Mouse (Mus musculus) forebrain, embryonic 16.5 days (tissue): ENCODE measurements around the gene Olfr418. TPM values are rescaled to one million over a fixed set of nuclear protein-coding genes. Genes with fewer than 3 reads are reported as not detected.
"Not testable (repeated sequence)": the region's sequence is repeated elsewhere in the genome, so short reads cannot be mapped to it uniquely, and the experiment has no call there.

ENCODE experiments used
- ATAC-seq: fragments of 200-750 bp; cut with Nextera tagmentation; 2 replicates; pipeline ENCODE4 v1.8.0; 2017; ENCODE audit warnings: mild to moderate bottlenecking, moderate library complexity
- H3K27ac ChIP-seq: fragments of 300-500 bp; sonication (generic); 2 replicates; pipeline ENCODE4 v1.5.1; 2014; ENCODE audit warnings: low read length, control low read depth
- H3K27me3 ChIP-seq: fragments of 300-500 bp; sonication (generic); replicated peaks from 2 replicates; pipeline ENCODE4 v1.6.1; 2014; ENCODE audit warnings: low read length; ENCODE audit not compliant: control insufficient read depth, insufficient read depth
- H3K36me3 ChIP-seq: fragments of 300-500 bp; sonication (generic); 2 replicates; pipeline ENCODE4 v1.6.1; 2014; ENCODE audit not compliant: control insufficient read depth, insufficient read depth
- H3K4me1 ChIP-seq: fragments of 300-500 bp; sonication (generic); replicated peaks from 2 replicates; pipeline ENCODE4 v1.6.1; 2014; ENCODE audit warnings: low read length; ENCODE audit not compliant: control insufficient read depth, insufficient read depth
- H3K4me2 ChIP-seq: fragments of 300-500 bp; sonication (generic); 2 replicates; pipeline ENCODE4 v1.6.1; 2014; ENCODE audit warnings: mild to moderate bottlenecking, low read length, control low read depth
- H3K4me3 ChIP-seq: fragments of 300-500 bp; sonication (generic); replicated peaks from 2 replicates; pipeline ENCODE4 v1.5.1; 2014; ENCODE audit warnings: mild to moderate bottlenecking, low read length, control low read depth
- H3K9ac ChIP-seq: fragments of 300-500 bp; sonication (generic); replicated peaks from 2 replicates; pipeline ENCODE4 v1.6.1; 2014; ENCODE audit warnings: low read depth, low read length, control low read depth
- H3K9me3 ChIP-seq: fragments of 300-500 bp; sonication (generic); 2 replicates; pipeline ENCODE4 v1.6.1; 2016; ENCODE audit warnings: low read length; ENCODE audit not compliant: control insufficient read depth
- WGBS: fragments of 180-500 bp; shearing (Covaris S2); extraction: QIAGEN DNeasy Blood & Tissue Kit; methylation state at CpG from one replicate; pipeline ENCODE4 v1.1.7; 2014; 5-methylcytosine and 5-hydroxymethylcytosine counted together
- polyA plus RNA-seq: library from polyadenylated mRNA; unstranded; fragments of >200 nt; fragmentation: Nextera tagmentation; extraction: Ambion mirVana; gene quantifications from 2 replicates; pipeline ENCODE4 v1.2.1, GENCODE M21; 2015

Gene Olfr418
- polyA plus RNA-seq: not detected in 2 replicates

GRCm38 (mm10) chr1:173265701-173266100, at the start of gene Olfr418:
Gene Olfr418 (plus strand): TSS chr1:173266001.
- no peaks in the 10 kb centered on the region for H3K27me3 ChIP-seq
- ATAC-seq: no peak
- no peak within 1 kb of the TSS for H3K4me3 ChIP-seq
- no peak within 1 kb of the TSS for H3K4me2 ChIP-seq
- H3K27ac ChIP-seq: no peak within 1 kb of the TSS
- H3K9me3 ChIP-seq: no peaks in the 10 kb centered on the region
- no peaks in the 10 kb centered on the region for H3K36me3 ChIP-seq
- H3K9ac ChIP-seq: no peak within 1 kb of the TSS
- no peaks in the 10 kb centered on the region for H3K4me1 ChIP-seq

- WGBS: 92% methylated on average over 3 of the region's 3 CpGs
- H3K4me2 ChIP-seq: no peak overlapping the region
- no peaks in the 10 kb centered on the region for H3K27me3 ChIP-seq
- no peaks in the 10 kb centered on the region for H3K9me3 ChIP-seq
- no peak overlapping the region for H3K27ac ChIP-seq
- ATAC-seq: no peak
- no peaks in the 10 kb centered on the region for H3K36me3 ChIP-seq
- no peak overlapping the region for H3K4me3 ChIP-seq
- no peak overlapping the region for H3K9ac ChIP-seq
- no peaks in the 10 kb centered on the region for H3K4me1 ChIP-seq
Measured at GRCm38 (mm10) chr1:173216481-173216880, 49.3 kb upstream of the Olfr418 start.

GRCm38 (mm10) chr1:173227081-173227480, 38.7 kb upstream of the Olfr418 start, which contains the start of gene Fcer1a:
Gene Fcer1a (minus strand): TSS chr1:173227214.
- H3K27ac ChIP-seq: no peak within 1 kb of the TSS
- no peak within 1 kb of the TSS for H3K4me2 ChIP-seq
- H3K9me3 ChIP-seq: no peaks in the 10 kb centered on the region
- no peak within 1 kb of the TSS for H3K4me3 ChIP-seq
- H3K9ac ChIP-seq: no peak within 1 kb of the TSS
- H3K36me3 ChIP-seq: no peaks in the 10 kb centered on the region
- no peak for ATAC-seq
- no peaks in the 10 kb centered on the region for H3K27me3 ChIP-seq
- WGBS: 88% methylated on average over 2 of the region's 2 CpGs
- H3K4me1 ChIP-seq: no peaks in the 10 kb centered on the region

GRCm38 (mm10) chr1:173237004-173237403, 28.8 kb upstream of the Olfr418 start:
- 88% methylated on average over 1 of the region's 1 CpGs for WGBS
- H3K4me3 ChIP-seq, H3K27me3 ChIP-seq, H3K9ac ChIP-seq, H3K4me2 ChIP-seq, H3K36me3 ChIP-seq, H3K27ac ChIP-seq, H3K9me3 ChIP-seq, H3K4me1 ChIP-seq, ATAC-seq: not testable (repeated sequence)

- Histone ChIP-seq H3K36me3 (no peaks in the 10 kb centered on the region), H3K4me2 (no peak overlapping the region), H3K9me3 (no peaks in the 10 kb centered on the region), H3K27ac (no peak overlapping the region), H3K4me1 (no peaks in the 10 kb centered on the region), H3K4me3 (no peak overlapping the region), H3K9ac (no peak overlapping the region), H3K27me3 (no peaks in the 10 kb centered on the region)
- WGBS: 92% methylated on average over 3 of the region's 3 CpGs
- ATAC-seq: no peak
Measured at GRCm38 (mm10) chr1:173249888-173250287, 15.9 kb upstream of the Olfr418 start.

- no peak for ATAC-seq
- 80% methylated on average over 3 of the region's 3 CpGs for WGBS
- Histone ChIP-seq H3K27me3 (no peaks in the 10 kb centered on the region), H3K4me3 (no peak within 1 kb of the TSS), H3K4me1 (no peaks in the 10 kb centered on the region), H3K9ac (no peak within 1 kb of the TSS), H3K9me3 (no peaks in the 10 kb centered on the region), H3K4me2 (no peak within 1 kb of the TSS), H3K27ac (no peak within 1 kb of the TSS), H3K36me3 (no peaks in the 10 kb centered on the region)
Measured at GRCm38 (mm10) chr1:173277677-173278076, 11.9 kb downstream of the Olfr418 start, which contains the start of gene Mptx2. Gene Mptx2 (minus strand): TSS chr1:173277777.

- not testable (repeated sequence) for H3K36me3 ChIP-seq, H3K4me1 ChIP-seq, H3K4me3 ChIP-seq, H3K9me3 ChIP-seq, H3K4me2 ChIP-seq, H3K27me3 ChIP-seq, H3K27ac ChIP-seq, H3K9ac ChIP-seq, ATAC-seq
- WGBS: 76% methylated on average over 3 of the region's 3 CpGs
Measured at GRCm38 (mm10) chr1:173302795-173303194, 37.0 kb downstream of the Olfr418 start.

GRCm38 (mm10) chr1:173313535-173314050, 47.8 kb downstream of the Olfr418 start:
- not testable (repeated sequence) for H3K27ac ChIP-seq, H3K4me3 ChIP-seq, H3K4me1 ChIP-seq, H3K9ac ChIP-seq, H3K9me3 ChIP-seq, ATAC-seq, H3K4me2 ChIP-seq, H3K27me3 ChIP-seq, H3K36me3 ChIP-seq
- WGBS: 86% methylated on average over 7 of the region's 7 CpGs

GRCm38 (mm10) chr1:173315725-173316124, 49.9 kb downstream of the Olfr418 start:
- no peaks in the 10 kb centered on the region for H3K4me1 ChIP-seq
- H3K36me3 ChIP-seq: no peaks in the 10 kb centered on the region
- H3K9me3 ChIP-seq: no peaks in the 10 kb centered on the region
- ATAC-seq: no peak
- H3K4me3 ChIP-seq: no peak overlapping the region
- no peaks in the 10 kb centered on the region for H3K27me3 ChIP-seq
- 83% methylated on average over 3 of the region's 3 CpGs for WGBS
- H3K4me2 ChIP-seq: no peak overlapping the region
- no peak overlapping the region for H3K27ac ChIP-seq
- H3K9ac ChIP-seq: no peak overlapping the region

- peaks cover 3% of the 10 kb centered on the region; the same call in 1 of the 2 replicates for H3K4me1 ChIP-seq
- H3K36me3 ChIP-seq: no peaks in the 10 kb centered on the region
- 92% methylated on average over 2 of the region's 2 CpGs for WGBS
- no peak for ATAC-seq
- no peak overlapping the region for H3K4me3 ChIP-seq
- H3K9me3 ChIP-seq: no peaks in the 10 kb centered on the region
- H3K4me2 ChIP-seq: no peak overlapping the region
- H3K27me3 ChIP-seq: no peaks in the 10 kb centered on the region
- no peak overlapping the region for H3K9ac ChIP-seq
- no peak overlapping the region for H3K27ac ChIP-seq
Measured at GRCm38 (mm10) chr1:173317925-173318477, 52.2 kb downstream of the Olfr418 start.
